Mouse (Mus musculus) adrenal gland, adult (tissue): Measurements from ENCODE around the gene Tmem206.

ENCODE experiments used
- DNase-seq, 2 experiments: peaks; one replicate each; pipeline ENCODE4 v3.0.0; 2022 to 2023; ENCODE audit warnings: low spot score in 1 of 2; ENCODE audit not compliant: inconsistent age in 2 of 2

The Tmem206 gene

DNA sequence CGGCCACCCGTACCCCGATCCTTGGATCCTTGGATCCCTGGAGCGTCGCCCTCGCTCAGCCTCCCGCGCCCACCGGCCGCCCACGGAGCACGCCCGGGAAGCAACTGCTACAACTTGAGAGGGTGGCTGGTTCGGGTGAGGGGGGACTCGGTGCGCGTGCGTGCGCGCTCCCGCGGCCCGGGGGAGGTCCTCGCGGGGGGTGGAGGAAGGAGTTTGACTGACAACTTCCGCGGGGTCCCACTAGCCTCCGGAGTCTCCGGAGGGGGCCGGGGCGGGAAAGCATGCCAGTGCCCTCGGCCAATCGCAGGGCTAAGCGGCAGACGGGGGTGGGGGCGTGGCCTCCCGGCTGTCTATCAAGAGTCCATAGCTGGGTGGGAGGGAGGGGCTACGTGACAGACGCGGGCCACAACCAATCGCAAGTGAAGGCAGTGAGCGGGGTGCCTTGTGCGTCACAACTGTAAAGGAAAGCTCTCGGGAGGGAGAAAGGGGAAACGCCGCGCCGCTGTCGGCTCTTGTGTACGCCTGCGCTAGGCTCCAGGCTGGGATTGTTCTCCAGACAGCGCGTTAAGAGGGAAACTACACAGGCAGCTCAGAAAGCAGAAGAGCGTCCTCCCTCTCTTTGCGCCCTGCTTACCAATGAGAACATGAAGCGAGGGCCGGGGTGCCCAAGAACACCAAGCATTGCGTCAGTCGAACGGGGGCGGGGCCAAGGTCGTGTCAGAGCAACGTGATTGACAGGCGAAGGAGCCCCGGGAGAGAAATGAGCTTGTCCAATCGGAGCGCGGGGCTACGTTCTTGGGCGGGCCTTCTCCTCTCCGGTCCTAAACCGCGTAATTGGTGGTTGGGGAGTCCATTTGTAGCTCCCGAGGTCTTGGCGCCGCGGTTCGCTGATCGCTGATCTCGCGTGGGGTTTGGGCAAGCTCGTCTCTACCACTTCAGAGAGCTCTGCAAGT, 71.5 kb downstream of the Tmem206 start:
- peak; percentile 100 for DNase-seq
